Mouse (Mus musculus) embryonic facial prominence, embryonic 11.5 days (tissue): Measurements from ENCODE around the gene Hspa5. TPM values are rescaled to one million over a fixed set of nuclear protein-coding genes. Genes with fewer than 3 reads are reported as not detected.
A peak's percentile ranks its signal among the peaks of the same experiment; 100 is the strongest.
"Not testable (repeated sequence)": the region's sequence is repeated elsewhere in the genome, so short reads cannot be mapped to it uniquely, and the experiment has no call there.

Experiments used
- ATAC-seq: fragments of 200-750 bp; cut with Nextera tagmentation; replicated peaks from 2 replicates; pipeline ENCODE4 v1.8.0; 2017; ENCODE audit warnings: low read depth; ENCODE audit not compliant: insufficient number of reproducible peaks, low FRiP score, low TSS enrichment
- DNase-seq: peaks from one replicate; pipeline ENCODE4 v3.0.0-alpha.2; 2015; ENCODE audit warnings: low spot score
- H3K27ac ChIP-seq: fragments of 300-500 bp; sonication (generic); replicated peaks from 2 replicates; pipeline ENCODE4 v1.5.1; 2014; ENCODE audit warnings: mild to moderate bottlenecking, low read depth, low read length, control low read depth
- H3K27me3 ChIP-seq: fragments of 300-500 bp; sonication (generic); 2 replicates; pipeline ENCODE4 v1.6.1; 2014; ENCODE audit warnings: mild to moderate bottlenecking, low read length, moderate library complexity, mixed read lengths; ENCODE audit not compliant: control insufficient read depth, insufficient read depth
- H3K36me3 ChIP-seq: fragments of 300-500 bp; sonication (generic); replicated peaks from 2 replicates; pipeline ENCODE4 v1.6.1; 2014; ENCODE audit warnings: low read depth, mild to moderate bottlenecking, low read length, moderate library complexity, mixed read lengths; ENCODE audit not compliant: control insufficient read depth, insufficient read depth
- H3K4me1 ChIP-seq: fragments of 300-500 bp; sonication (generic); 2 replicates; pipeline ENCODE4 v1.6.1; 2014; ENCODE audit warnings: low read length, mixed read lengths; ENCODE audit not compliant: control insufficient read depth, insufficient read depth
- H3K4me2 ChIP-seq: fragments of 300-500 bp; sonication (generic); 2 replicates; pipeline ENCODE4 v1.6.1; 2014; ENCODE audit warnings: low read depth, mild to moderate bottlenecking, control low read depth, low read length, moderate library complexity
- H3K4me3 ChIP-seq: fragments of 300-500 bp; sonication (generic); 2 replicates; pipeline ENCODE4 v1.5.1; 2014; ENCODE audit warnings: low read depth, low read length, control low read depth
- H3K9ac ChIP-seq: fragments of 300-500 bp; sonication (generic); replicated peaks from 2 replicates; pipeline ENCODE4 v1.6.1; 2014; ENCODE audit warnings: mild to moderate bottlenecking, control low read depth, low read length
- H3K9me3 ChIP-seq: fragments of 300-500 bp; sonication (generic); replicated peaks from 2 replicates; pipeline ENCODE4 v1.6.1; 2016; ENCODE audit warnings: mild to moderate bottlenecking, low read length, inconsistent platforms, mixed read lengths; ENCODE audit not compliant: control insufficient read depth
- WGBS: fragments of 180-500 bp; shearing (Covaris S2); extraction: QIAGEN DNeasy Blood & Tissue Kit; methylation state at CpG from one replicate; pipeline ENCODE4 v1.1.7; 2014; 5-methylcytosine and 5-hydroxymethylcytosine counted together
- polyA plus RNA-seq: library from polyadenylated mRNA; unstranded; fragments of >200 nt; fragmentation: Nextera tagmentation; extraction: Ambion mirVana; gene quantifications from 2 replicates; pipeline ENCODE4 v1.2.1, GENCODE M21; 2014

Gene Hspa5
- polyA plus RNA-seq, 1 experiment from 2014 or later, result 1,118 TPM

- DNase-seq (no peak), ATAC-seq (no peak)
- Histone ChIP-seq H3K36me3 (peaks cover 19% of the 10 kb centered on the region), H3K9me3 (no peaks in the 10 kb centered on the region), H3K9ac (no peak overlapping the region), H3K4me1 (0 out of 2 replicates have a peak, but pooled peaks cover 2% of the 10 kb centered on the region), H3K27ac (no peak overlapping the region), H3K27me3 (no peaks in the 10 kb centered on the region), H3K4me3 (peak overlapping the region; percentile 7; the same call in 1 of the 2 replicates), H3K4me2 (peak overlapping the region; percentile 5; the same call in 1 of the 2 replicates)
- WGBS, result 90% methylated on average over 6 of the region's 6 CpGs
These were observed 2.7 kb downstream of the Hspa5 start for GRCm38 (mm10) chr2:34774493-34774892.

- ATAC-seq (no peak), DNase-seq (no peak)
- H3K4me1 ChIP-seq, result 0 out of 2 replicates have a peak, but pooled peaks cover 2% of the 10 kb centered on the region
- no peak overlapping the region for H3K9ac ChIP-seq
- WGBS, result 70% methylated on average over 1 of the region's 1 CpGs
- no peak overlapping the region for H3K4me2 ChIP-seq
- H3K27me3 ChIP-seq, result no peaks in the 10 kb centered on the region
- no peak overlapping the region for H3K4me3 ChIP-seq
- peaks cover 19% of the 10 kb centered on the region for H3K36me3 ChIP-seq
- no peak overlapping the region for H3K27ac ChIP-seq
- no peaks in the 10 kb centered on the region for H3K9me3 ChIP-seq
These were observed 5.6 kb downstream of the Hspa5 start for GRCm38 (mm10) chr2:34777237-34777868.

DNA sequence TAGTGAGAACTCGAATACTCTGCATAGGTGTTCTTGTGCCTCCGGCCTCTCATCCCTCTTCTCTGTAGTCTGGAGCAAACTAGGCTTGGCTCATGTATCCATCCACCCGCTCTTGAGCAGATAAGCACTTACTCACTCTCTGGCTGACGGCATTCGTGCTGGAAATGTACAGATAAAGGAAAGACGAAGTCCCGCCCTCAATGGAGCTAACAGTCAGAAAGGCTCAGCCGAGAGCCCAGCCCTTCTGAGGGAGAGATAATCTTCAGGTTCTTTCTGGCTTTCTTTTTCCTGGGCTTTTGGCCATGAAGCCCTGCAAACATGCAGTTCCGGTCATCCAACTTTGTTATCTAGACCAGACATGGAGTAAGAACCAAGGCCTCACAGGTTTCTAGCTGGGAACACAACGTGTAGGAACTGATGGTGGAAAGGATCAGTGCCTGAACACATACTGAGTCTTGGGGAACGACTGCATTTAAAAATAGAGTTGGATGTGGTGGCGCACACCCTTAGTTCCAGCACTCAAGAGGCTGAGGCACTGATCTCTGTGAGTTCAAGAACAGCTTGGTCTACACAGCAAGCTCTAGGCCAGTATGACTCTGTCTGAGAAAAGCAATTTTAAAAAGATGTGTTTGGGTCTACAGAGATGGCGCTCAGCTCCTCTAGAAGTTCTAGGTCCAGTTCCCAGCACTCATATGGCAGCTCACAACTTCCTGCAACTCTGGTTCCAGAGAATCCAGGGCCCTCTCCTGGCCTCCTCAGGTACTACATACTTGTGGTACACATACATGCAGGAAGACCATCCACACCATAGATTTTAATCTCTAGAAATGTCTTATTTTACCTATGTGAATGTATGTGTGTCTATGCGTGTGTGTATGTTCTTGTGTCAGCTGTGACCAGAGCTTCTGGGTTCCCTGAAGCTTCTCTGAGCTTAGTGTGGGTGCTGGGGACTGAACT, 11.6 kb downstream of the Hspa5 start:
- 90% methylated on average over 14 of the region's 14 CpGs for WGBS
- DNase-seq, result no peak
- ATAC-seq, result no peak
- Histone ChIP-seq H3K36me3 (no peaks in the 10 kb centered on the region; the same call in none of the 2 replicates), H3K4me3 (no peak overlapping the region), H3K27me3 (no peaks in the 10 kb centered on the region), H3K4me1 (no peaks in the 10 kb centered on the region), H3K27ac (0 out of 2 replicates have a peak overlapping the region, but pooled peaks have one; percentile 32), H3K4me2 (no peak overlapping the region), H3K9me3 (no peaks in the 10 kb centered on the region), H3K9ac (no peak overlapping the region)

DNA sequence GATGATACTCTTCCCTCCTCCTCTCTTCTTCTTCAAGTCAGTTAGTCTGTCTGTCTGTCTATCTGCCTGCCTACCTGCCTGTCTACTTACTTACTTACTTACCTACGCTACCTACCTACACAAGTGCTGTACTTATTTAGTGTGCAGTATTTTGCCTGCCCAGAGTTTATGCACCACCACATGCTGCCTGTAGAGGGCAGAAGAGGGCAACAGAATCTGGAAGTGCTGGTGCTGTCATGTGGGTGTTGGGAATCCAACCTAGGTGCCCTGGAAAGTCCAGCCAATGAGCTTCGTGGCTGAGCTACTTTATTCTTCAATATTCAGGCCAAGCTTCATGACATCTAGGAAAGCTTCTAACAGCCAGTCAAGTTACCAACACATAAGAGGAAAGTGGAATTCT, 12.3 kb downstream of the Hspa5 start:
- ATAC-seq (no peak), DNase-seq (peak; percentile 30)
- H3K4me2 ChIP-seq, result no peak overlapping the region
- H3K27me3 ChIP-seq, result no peaks in the 10 kb centered on the region
- H3K36me3 ChIP-seq, result no peaks in the 10 kb centered on the region; the same call in none of the 2 replicates
- no peaks in the 10 kb centered on the region for H3K9me3 ChIP-seq
- no peak overlapping the region for H3K9ac ChIP-seq
- H3K27ac ChIP-seq, result no peak overlapping the region
- H3K4me3 ChIP-seq, result no peak overlapping the region
- no peaks in the 10 kb centered on the region for H3K4me1 ChIP-seq
- WGBS, result 83% methylated on average over 2 of the region's 2 CpGs

DNA sequence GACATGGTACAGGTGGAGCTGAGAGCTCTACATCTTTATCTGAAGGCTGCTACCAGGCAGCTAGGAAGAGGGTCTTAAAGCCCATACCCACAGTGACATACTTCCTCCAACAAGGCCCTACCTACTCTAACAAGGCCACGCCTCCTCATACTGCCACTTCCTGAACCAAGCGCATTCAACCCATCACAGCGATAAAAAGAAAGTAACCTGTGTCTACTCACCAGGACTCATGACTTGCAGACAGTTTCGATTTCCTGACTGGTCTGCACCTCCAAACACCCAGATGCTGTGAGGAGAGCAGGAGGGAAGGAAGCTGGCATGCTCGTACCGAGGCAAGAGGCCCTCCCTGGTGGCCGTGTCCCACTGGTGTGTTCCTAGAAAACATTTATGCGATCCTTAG, 18.5 kb downstream of the Hspa5 start:
- Histone ChIP-seq H3K27ac (no peak overlapping the region), H3K9ac (no peak overlapping the region), H3K4me3 (no peak overlapping the region), H3K4me2 (no peak overlapping the region), H3K4me1 (no peaks in the 10 kb centered on the region), H3K27me3 (no peaks in the 10 kb centered on the region), H3K9me3 (no peaks in the 10 kb centered on the region), H3K36me3 (no peaks in the 10 kb centered on the region; the same call in 1 of the 2 replicates)
- WGBS, result 87% methylated on average over 8 of the region's 8 CpGs
- ATAC-seq, result no peak
- no peak for DNase-seq

- not testable (repeated sequence) for H3K4me1 ChIP-seq, DNase-seq, H3K4me2 ChIP-seq, H3K9me3 ChIP-seq, H3K27me3 ChIP-seq, H3K36me3 ChIP-seq, H3K4me3 ChIP-seq, ATAC-seq, H3K27ac ChIP-seq, H3K9ac ChIP-seq
- 87% methylated on average over 2 of the region's 2 CpGs for WGBS
These were observed 20.8 kb downstream of the Hspa5 start for GRCm38 (mm10) chr2:34792543-34792942.

DNA sequence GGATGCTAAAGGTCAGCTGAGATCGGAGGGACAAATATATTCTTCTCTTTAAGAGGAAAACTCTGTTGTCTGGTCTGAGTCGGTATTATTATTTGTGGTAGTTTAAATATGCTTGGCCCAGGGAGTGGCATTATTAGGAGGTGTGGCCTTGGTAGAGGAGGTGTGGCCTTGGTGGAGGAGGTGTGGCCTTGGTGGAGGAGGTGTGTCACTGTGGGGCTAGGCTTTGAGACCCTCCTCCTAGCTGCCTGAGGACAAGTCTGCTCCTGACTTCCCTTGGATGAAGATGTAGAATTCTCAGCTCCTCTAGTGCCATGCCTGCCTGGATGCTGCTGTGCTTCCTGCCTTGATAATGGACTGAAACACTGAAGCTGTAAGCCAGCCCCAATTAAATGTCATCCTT, 22.7 kb downstream of the Hspa5 start:
- 92% methylated on average over 2 of the region's 2 CpGs for WGBS
- Histone ChIP-seq H3K9ac (no peak overlapping the region), H3K4me3 (no peak overlapping the region)

DNA sequence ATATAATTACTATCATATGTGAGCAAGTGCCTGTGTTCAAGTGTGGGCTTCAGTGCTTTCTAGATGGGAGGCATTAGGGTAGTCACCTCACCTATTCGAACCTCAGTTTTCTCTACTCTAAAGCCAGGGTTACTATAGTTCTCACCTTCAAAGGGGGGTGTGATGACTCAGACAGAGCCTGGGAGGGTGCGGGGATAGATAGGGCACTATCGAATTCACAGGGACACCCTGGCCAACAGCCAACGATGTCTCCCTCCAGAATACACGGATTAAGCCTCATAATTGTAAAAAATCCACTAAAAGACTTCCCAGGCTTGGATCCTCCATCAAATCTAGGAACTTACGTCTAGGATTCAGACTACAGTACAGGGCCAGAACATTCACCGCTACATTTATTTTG, 23.7 kb downstream of the Hspa5 start:
- Histone ChIP-seq H3K9ac (no peak overlapping the region), H3K4me2 (no peak overlapping the region), H3K27ac (no peak overlapping the region), H3K4me1 (no peaks in the 10 kb centered on the region), H3K36me3 (no peaks in the 10 kb centered on the region; the same call in 1 of the 2 replicates), H3K27me3 (no peaks in the 10 kb centered on the region), H3K4me3 (no peak overlapping the region), H3K9me3 (no peaks in the 10 kb centered on the region)
- WGBS, result 89% methylated on average over 7 of the region's 7 CpGs
- DNase-seq, result no peak
- no peak for ATAC-seq

More for the DNA sequence above, 22.7 kb downstream of the Hspa5 start:
- DNase-seq (no peak), ATAC-seq (no peak)
- H3K9me3 ChIP-seq, result no peaks in the 10 kb centered on the region
- H3K4me1 ChIP-seq, result no peaks in the 10 kb centered on the region
- H3K4me2 ChIP-seq, result no peak overlapping the region
- no peaks in the 10 kb centered on the region for H3K27me3 ChIP-seq
- H3K36me3 ChIP-seq, result no peaks in the 10 kb centered on the region; the same call in 1 of the 2 replicates
- H3K27ac ChIP-seq, result no peak overlapping the region
